Mouse (Mus musculus): ENCODE measurements at regions not wholly inside any gene's neighbourhood (a gene's known extent, or its start where the extent isn't known, plus 50 kb on each side); places are given as distances from the start of the nearest gene placed in this dataset.

DNA sequence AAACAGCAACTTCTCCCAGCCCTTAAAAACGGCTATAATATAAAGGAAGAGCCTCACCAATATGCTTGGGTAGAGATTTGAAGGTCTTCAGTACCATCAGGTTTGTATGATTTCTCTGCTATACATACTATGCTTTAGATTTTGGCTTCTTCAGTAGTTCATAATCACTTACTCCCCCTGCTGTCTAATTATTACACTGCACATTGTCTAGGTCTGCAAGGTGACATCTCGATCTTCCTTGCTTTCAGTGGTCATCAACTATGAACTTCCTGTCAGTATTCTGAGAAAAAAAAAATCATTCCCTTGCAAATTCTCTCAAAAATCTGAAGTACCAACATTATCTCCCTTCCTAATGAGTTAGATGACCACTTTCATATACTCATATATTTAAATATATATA lies 225.4 kb upstream of the Galnt5 start:
- Histone ChIP-seq H3K79me2 (replicated peaks; ENCODE audit: control insufficient read depth, insufficient read depth, low read length) (no peaks in the 10 kb centered on the region), H3K27ac (no peak overlapping the region), H3K27me3 (ENCODE audit: control insufficient read depth, insufficient read depth, low read length) (no peaks in the 10 kb centered on the region), H3K4me3 (no peak overlapping the region), H3K4me1 (ENCODE audit: control insufficient read depth, insufficient read depth, low read length) (no peaks in the 10 kb centered on the region), H3K9ac (ENCODE audit: low read depth, low read length) (no peak overlapping the region), H3K36me3 (ENCODE audit: control insufficient read depth, insufficient read depth, low read length) (no peaks in the 10 kb centered on the region)
- WGBS: 56% methylated on average over 2 of the region's 2 CpGs
- DNase-seq: no peak
- intact Hi-C loops (cut with DNase I): no loop called here
- TF ChIP-seq CTCF (IDR thresholded peaks at IDR 0.05): peak; percentile 39
- TF ChIP-seq EP300 (IDR thresholded peaks at IDR 0.05; ENCODE audit: insufficient read depth, low read depth, low read length): no peak

DNA sequence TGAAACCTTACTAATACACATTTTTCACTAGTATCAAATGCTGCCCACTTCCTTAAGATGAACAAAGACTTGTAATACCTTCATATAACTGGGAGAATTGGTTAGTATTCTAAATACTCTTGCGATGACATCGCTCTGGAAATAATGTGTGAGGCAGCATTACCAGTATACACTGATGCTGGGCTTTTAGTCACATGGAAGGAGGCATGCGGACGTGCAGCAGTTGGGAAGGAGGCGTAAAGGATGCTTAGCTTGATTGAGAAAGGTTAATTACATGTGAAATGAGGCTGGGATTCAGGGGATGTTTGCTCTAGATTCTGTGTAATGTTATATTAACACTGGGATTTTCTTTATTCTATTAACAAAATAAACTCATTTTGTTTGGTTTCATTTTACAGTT lies 221.5 kb upstream of the Galnt5 start:
- WGBS: 92% methylated on average over 5 of the region's 5 CpGs
- Histone ChIP-seq H3K36me3 (ENCODE audit: control insufficient read depth, insufficient read depth, low read length) (no peaks in the 10 kb centered on the region), H3K4me3 (no peak overlapping the region), H3K27me3 (ENCODE audit: control insufficient read depth, insufficient read depth, low read length) (no peaks in the 10 kb centered on the region), H3K9ac (ENCODE audit: low read depth, low read length) (no peak overlapping the region), H3K4me1 (ENCODE audit: control insufficient read depth, insufficient read depth, low read length) (no peaks in the 10 kb centered on the region), H3K27ac (no peak overlapping the region), H3K79me2 (replicated peaks; ENCODE audit: control insufficient read depth, insufficient read depth, low read length) (no peaks in the 10 kb centered on the region)
- intact Hi-C loops (cut with DNase I): no loop called here
- no peak for DNase-seq
- TF ChIP-seq CTCF (IDR thresholded peaks at IDR 0.05) (no peak), EP300 (IDR thresholded peaks at IDR 0.05; ENCODE audit: insufficient read depth, low read depth, low read length) (no peak), POLR2A (IDR thresholded peaks at IDR 0.05; ENCODE audit: insufficient read depth, low read depth, low read length) (no peak)

GRCm38 (mm10) chr2:57780836-57781235 lies 216.8 kb upstream of the Galnt5 start:
- no peak overlapping the region for H3K9ac ChIP-seq (ENCODE audit: low read depth, low read length)
- H3K36me3 ChIP-seq (ENCODE audit: control insufficient read depth, insufficient read depth, low read length): no peaks in the 10 kb centered on the region
- H3K4me3 ChIP-seq: no peak overlapping the region
- no peaks in the 10 kb centered on the region for H3K79me2 ChIP-seq (replicated peaks; ENCODE audit: control insufficient read depth, insufficient read depth, low read length)
- intact Hi-C loops (cut with DNase I): no loop called here
- no peak for TF ChIP-seq EP300 (IDR thresholded peaks at IDR 0.05; ENCODE audit: insufficient read depth, low read depth, low read length)
- no peak for TF ChIP-seq POLR2A (IDR thresholded peaks at IDR 0.05; ENCODE audit: insufficient read depth, low read depth, low read length)
- no peak for TF ChIP-seq CTCF (IDR thresholded peaks at IDR 0.05)
- no peaks in the 10 kb centered on the region for H3K4me1 ChIP-seq (ENCODE audit: control insufficient read depth, insufficient read depth, low read length)
- H3K27ac ChIP-seq: no peak overlapping the region
- no peak for DNase-seq
- H3K27me3 ChIP-seq (ENCODE audit: control insufficient read depth, insufficient read depth, low read length): no peaks in the 10 kb centered on the region
- WGBS: 88% methylated on average over 1 of the region's 1 CpGs

- intact Hi-C loops (cut with DNase I): no loop called here
- H3K27me3 ChIP-seq (ENCODE audit: control insufficient read depth, insufficient read depth, low read length): no peaks in the 10 kb centered on the region
- no peak overlapping the region for H3K9ac ChIP-seq (ENCODE audit: low read depth, low read length)
- no peaks in the 10 kb centered on the region for H3K36me3 ChIP-seq (ENCODE audit: control insufficient read depth, insufficient read depth, low read length)
- no peaks in the 10 kb centered on the region for H3K79me2 ChIP-seq (replicated peaks; ENCODE audit: control insufficient read depth, insufficient read depth, low read length)
- H3K4me1 ChIP-seq (ENCODE audit: control insufficient read depth, insufficient read depth, low read length): no peaks in the 10 kb centered on the region
- H3K4me3 ChIP-seq: no peak overlapping the region
- no peak overlapping the region for H3K27ac ChIP-seq
- WGBS: 79% methylated on average over 8 of the region's 8 CpGs
- TF ChIP-seq POLR2A (IDR thresholded peaks at IDR 0.05; ENCODE audit: insufficient read depth, low read depth, low read length) (no peak), EP300 (IDR thresholded peaks at IDR 0.05; ENCODE audit: insufficient read depth, low read depth, low read length) (no peak), CTCF (IDR thresholded peaks at IDR 0.05) (no peak)
- DNase-seq: no peak
These were observed 204.0 kb upstream of the Galnt5 start for GRCm38 (mm10) chr2:57793519-57794296.

GRCm38 (mm10) chr2:57799279-57799678 lies 198.4 kb upstream of the Galnt5 start:
- intact Hi-C loops (cut with DNase I): no loop called here
- Histone ChIP-seq H3K79me2 (replicated peaks; ENCODE audit: control insufficient read depth, insufficient read depth, low read length) (no peaks in the 10 kb centered on the region), H3K9ac (ENCODE audit: low read depth, low read length) (no peak overlapping the region), H3K27me3 (ENCODE audit: control insufficient read depth, insufficient read depth, low read length) (no peaks in the 10 kb centered on the region), H3K36me3 (ENCODE audit: control insufficient read depth, insufficient read depth, low read length) (no peaks in the 10 kb centered on the region), H3K4me1 (ENCODE audit: control insufficient read depth, insufficient read depth, low read length) (no peaks in the 10 kb centered on the region), H3K27ac (no peak overlapping the region), H3K4me3 (no peak overlapping the region)
- DNase-seq: no peak
- 49% methylated on average over 2 of the region's 2 CpGs for WGBS
- TF ChIP-seq EP300 (IDR thresholded peaks at IDR 0.05; ENCODE audit: insufficient read depth, low read depth, low read length): no peak
- no peak for TF ChIP-seq CTCF (IDR thresholded peaks at IDR 0.05)
- TF ChIP-seq POLR2A (IDR thresholded peaks at IDR 0.05; ENCODE audit: insufficient read depth, low read depth, low read length): no peak

DNA sequence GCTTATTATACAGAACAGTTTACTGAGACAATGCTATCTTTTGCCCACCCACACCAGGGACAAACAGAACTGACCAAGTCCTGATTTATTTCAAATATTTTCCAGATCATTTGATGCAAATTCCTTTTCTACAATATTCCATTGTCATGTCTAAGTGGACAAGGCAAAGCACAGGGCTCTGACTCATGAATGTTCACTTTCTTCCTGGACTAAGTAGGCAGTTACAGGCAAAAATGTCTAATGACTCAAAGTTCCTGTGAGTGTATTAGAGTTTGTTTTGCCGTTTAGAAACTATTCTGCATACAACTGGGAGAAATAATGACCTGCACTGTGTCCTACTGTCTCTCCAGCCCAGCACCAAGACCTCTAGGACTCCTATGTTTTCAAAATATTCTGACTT lies 189.8 kb upstream of the Galnt5 start:
- no peak overlapping the region for H3K4me3 ChIP-seq
- H3K79me2 ChIP-seq (replicated peaks; ENCODE audit: control insufficient read depth, insufficient read depth, low read length): no peaks in the 10 kb centered on the region
- no peaks in the 10 kb centered on the region for H3K4me1 ChIP-seq (ENCODE audit: control insufficient read depth, insufficient read depth, low read length)
- no peaks in the 10 kb centered on the region for H3K27me3 ChIP-seq (ENCODE audit: control insufficient read depth, insufficient read depth, low read length)
- no peaks in the 10 kb centered on the region for H3K36me3 ChIP-seq (ENCODE audit: control insufficient read depth, insufficient read depth, low read length)
- intact Hi-C loops (cut with DNase I): no loop called here
- DNase-seq: no peak
- 41% methylated on average over 1 of the region's 1 CpGs for WGBS
- TF ChIP-seq CTCF (IDR thresholded peaks at IDR 0.05) (no peak), EP300 (IDR thresholded peaks at IDR 0.05; ENCODE audit: insufficient read depth, low read depth, low read length) (no peak), POLR2A (IDR thresholded peaks at IDR 0.05; ENCODE audit: insufficient read depth, low read depth, low read length) (no peak)
- H3K9ac ChIP-seq (ENCODE audit: low read depth, low read length): no peak overlapping the region
- H3K27ac ChIP-seq: no peak overlapping the region
